Mouse (Mus musculus) liver, embryonic 14.5 days (tissue): ENCODE measurements at regions not wholly inside any gene's neighbourhood (a gene's known extent, or its start where the extent isn't known, plus 50 kb on each side); places are given as distances from the start of the nearest gene placed in this dataset.

Experiments
- CTCF ChIP-seq: IDR thresholded peaks from 2 replicates; pipeline ENCODE4 v1.5.1; 2016; ENCODE audit warnings: antibody characterized with exemption, low read depth, control low read depth
- EP300 ChIP-seq: IDR thresholded peaks from 2 replicates; pipeline ENCODE4 v1.6.1; 2016; ENCODE audit warnings: antibody characterized with exemption, low read depth

DNA sequence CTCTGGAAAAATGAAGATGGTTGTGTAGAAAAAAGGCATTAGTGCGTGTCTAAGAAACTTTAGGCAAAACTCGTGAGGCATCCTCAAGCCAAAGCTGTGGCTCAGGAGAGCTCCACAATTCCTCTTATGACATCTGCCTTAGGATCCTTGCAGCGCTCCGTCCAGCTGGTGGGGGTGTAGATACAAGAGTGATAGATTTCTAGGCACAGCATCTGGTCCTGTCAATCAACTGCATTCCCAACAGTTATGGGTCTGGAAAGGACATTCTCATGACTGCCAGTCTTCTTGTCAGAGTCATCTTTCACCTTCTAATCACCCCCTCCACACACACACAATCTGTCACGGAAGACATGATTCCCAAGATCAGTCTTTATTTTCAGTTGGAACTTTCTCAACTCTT is 89.2 kb upstream of the H2al1a start:
- TF ChIP-seq CTCF, result no peak
- TF ChIP-seq EP300, result no peak
